8 mouse cellular contexts compared by ENCODE assay signal in the genomic region with DNA sequence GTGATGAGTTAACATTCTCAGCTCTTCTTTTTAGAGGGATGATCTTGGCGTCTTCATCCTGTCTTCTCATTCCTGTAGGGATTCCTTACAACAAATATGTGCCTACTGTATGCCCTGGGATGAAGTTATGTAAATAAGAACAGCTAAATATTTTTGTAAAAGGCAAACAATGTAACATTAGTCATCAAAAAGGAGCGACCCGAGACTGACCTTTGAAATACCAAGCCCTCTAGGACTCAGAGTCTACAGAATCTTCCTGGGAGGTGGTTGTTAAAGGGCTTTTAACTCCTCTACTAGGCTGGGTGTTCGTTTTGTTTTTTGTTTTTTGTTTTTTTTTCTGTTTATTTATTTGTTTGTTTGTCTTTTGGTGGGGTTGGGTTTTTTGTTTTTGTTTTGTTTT. TPM values are rescaled to one million over a fixed set of nuclear protein-coding genes. Genes with fewer than 3 reads are reported as not detected.
DNase-seq lines count a peak whose midpoint lies in the region; ATAC-seq and TF ChIP-seq lines count a peak whose summit lies in the region.
"Not testable (repeated sequence)": the region's sequence is repeated elsewhere in the genome, so short reads cannot be mapped to it uniquely, and the experiment has no call there.

No protein-coding gene starts in this region.

- not testable (repeated sequence) for TF ChIP-seq EP300 in MEL (IDR thresholded peaks at IDR 0.05; ENCODE audit: low read depth in 1 of 2, low read length in 2 of 2); liver, postnatal 0 days (IDR thresholded peaks at IDR 0.05; ENCODE audit: low read depth)

- peaks cover 24 to 32% of the 10 kb centered on the region in 2 experiments for H3K36me3 ChIP-seq in MEL (ENCODE audit: control insufficient read depth in 1 of 2, insufficient read depth in 2 of 2, low read length in 2 of 2)
- not testable (repeated sequence) for H3K36me3 ChIP-seq in embryonic facial prominence, embryonic 15.5 days; heart, embryonic 14.5 days (ENCODE audit: control insufficient read depth, insufficient read depth, low read length); intestine, embryonic 14.5 days (ENCODE audit: control insufficient read depth, insufficient read depth, low read length); limb, embryonic 13.5 days; liver, postnatal 0 days (replicated peaks; ENCODE audit: insufficient read depth, low read length); megakaryocyte, embryonic 14.5 days (replicated peaks; ENCODE audit: low read length); stomach, embryonic 16.5 days (ENCODE audit: control insufficient read depth, insufficient read depth, low read length)

- not testable (repeated sequence) for H3K4me1 ChIP-seq in MEL (ENCODE audit: control insufficient read depth in 1 of 2, insufficient read depth in 2 of 2, low read length in 2 of 2); embryonic facial prominence, embryonic 15.5 days; heart, embryonic 14.5 days (ENCODE audit: control insufficient read depth in 2 of 2, insufficient read depth in 2 of 2, low read length in 2 of 2); intestine, embryonic 14.5 days (replicated peaks; ENCODE audit: control insufficient read depth, insufficient read depth, low read length); limb, embryonic 13.5 days; liver, postnatal 0 days (ENCODE audit: insufficient read depth); stomach, embryonic 16.5 days (ENCODE audit: control insufficient read depth, insufficient read depth, low read length)
- H3K4me1 ChIP-seq in megakaryocyte, embryonic 14.5 days = peaks cover 34% of the 10 kb centered on the region

- H3K9me3 ChIP-seq in MEL (replicated peaks; ENCODE audit: insufficient read depth, low read length); embryonic facial prominence, embryonic 15.5 days (replicated peaks); heart, embryonic 14.5 days (ENCODE audit: control insufficient read depth, low read length); intestine, embryonic 14.5 days (ENCODE audit: control insufficient read depth, low read length); limb, embryonic 13.5 days; liver, postnatal 0 days (ENCODE audit: low read length); megakaryocyte, embryonic 14.5 days; stomach, embryonic 16.5 days (replicated peaks; ENCODE audit: control insufficient read depth, low read length): not testable (repeated sequence)

- H3K9ac ChIP-seq in MEL (ENCODE audit: control insufficient read depth, low read depth, low read length, poor library complexity, severe bottlenecking) = peak overlapping the region; percentile 48
- H3K9ac ChIP-seq in embryonic facial prominence, embryonic 15.5 days; heart, embryonic 14.5 days (ENCODE audit: low read length); intestine, embryonic 14.5 days (ENCODE audit: low read length); limb, embryonic 13.5 days; liver, postnatal 0 days (replicated peaks); stomach, embryonic 16.5 days (ENCODE audit: low read length): not testable (repeated sequence)

- not testable (repeated sequence) for TF ChIP-seq RAD21 in MEL (IDR thresholded peaks at IDR 0.05; ENCODE audit: low read depth, low read length)

- not testable (repeated sequence) for ATAC-seq in embryonic facial prominence, embryonic 15.5 days (ENCODE audit: insufficient number of reproducible peaks, low FRiP score, low TSS enrichment, low read depth); heart, embryonic 14.5 days (ENCODE audit: insufficient number of reproducible peaks, insufficient read depth, low FRiP score, low read depth); intestine, embryonic 14.5 days (replicated peaks; ENCODE audit: low FRiP score, low TSS enrichment, low read depth); limb, embryonic 13.5 days (ENCODE audit: low FRiP score, low read depth); liver, postnatal 0 days; stomach, embryonic 16.5 days (ENCODE audit: insufficient read depth, low FRiP score)

- 56% methylated on average over 4 of the region's 4 CpGs for WGBS in embryonic facial prominence, embryonic 15.5 days
- WGBS in heart, embryonic 14.5 days = 57% methylated on average over 4 of the region's 4 CpGs
- 36% methylated on average over 4 of the region's 4 CpGs for WGBS in intestine, embryonic 14.5 days
- 69% methylated on average over 4 of the region's 4 CpGs for WGBS in limb, embryonic 13.5 days
- WGBS in liver, postnatal 0 days (ENCODE audit: insufficient replicate concordance) = 52% methylated on average over 4 of the region's 4 CpGs
- WGBS in stomach, embryonic 16.5 days = 24% methylated on average over 4 of the region's 4 CpGs

- H3K79me2 ChIP-seq in MEL (ENCODE audit: control insufficient read depth, insufficient read depth, low read length, poor library complexity) = peaks cover 88% of the 10 kb centered on the region

- H3K4me2 ChIP-seq in embryonic facial prominence, embryonic 15.5 days (replicated peaks) = 0 out of 2 replicates have a peak overlapping the region, but pooled peaks have one; percentile 99
- peak overlapping the region; percentile 93; the same call in 1 of the 2 replicates for H3K4me2 ChIP-seq in heart, embryonic 14.5 days (ENCODE audit: low read length)
- peak overlapping the region; percentile 85 for H3K4me2 ChIP-seq in intestine, embryonic 14.5 days (ENCODE audit: low read length)
- peak overlapping the region; percentile 98 for H3K4me2 ChIP-seq in limb, embryonic 13.5 days (replicated peaks)
- H3K4me2 ChIP-seq in liver, postnatal 0 days (ENCODE audit: low read depth, low read length) = peak overlapping the region; percentile 99; the same call in 1 of the 2 replicates
- 0 out of 2 replicates have a peak overlapping the region, but pooled peaks have one; percentile 1 for H3K4me2 ChIP-seq in stomach, embryonic 16.5 days (ENCODE audit: low read depth, low read length)

- TF ChIP-seq CTCF in MEL (IDR thresholded peaks at IDR 0.05 in 2 of 3, conservative IDR thresholded peaks at IDR 0.05 in 1 of 3; ENCODE audit: control insufficient read depth in 1 of 3, insufficient read depth in 1 of 3, low read depth in 2 of 3, low read length in 3 of 3, poor library complexity in 1 of 3, severe bottlenecking in 1 of 3); liver, postnatal 0 days (IDR thresholded peaks at IDR 0.05; ENCODE audit: low read depth): not testable (repeated sequence)

- DNase-seq in MEL (ENCODE audit: low read depth, low spot score) = peak; percentile 26
- DNase-seq in intestine, embryonic 14.5 days (ENCODE audit: low spot score); liver, postnatal 0 days: not testable (repeated sequence)

- not testable (repeated sequence) for H3K27me3 ChIP-seq in MEL (ENCODE audit: control insufficient read depth in 1 of 2, insufficient read depth in 2 of 2, low read length in 2 of 2); embryonic facial prominence, embryonic 15.5 days; heart, embryonic 14.5 days (ENCODE audit: control insufficient read depth, insufficient read depth, low read length); intestine, embryonic 14.5 days (replicated peaks; ENCODE audit: control insufficient read depth, insufficient read depth, low read length); limb, embryonic 13.5 days; liver, postnatal 0 days (ENCODE audit: insufficient read depth, low read length); megakaryocyte, embryonic 14.5 days (replicated peaks); stomach, embryonic 16.5 days (ENCODE audit: control insufficient read depth, insufficient read depth, low read length)

- H3K27ac ChIP-seq in MEL (ENCODE audit: control insufficient read depth, low read depth, low read length) = peak overlapping the region; percentile 17; the same call in 1 of the 2 replicates
- H3K27ac ChIP-seq in embryonic facial prominence, embryonic 15.5 days (replicated peaks); heart, embryonic 14.5 days (replicated peaks in 1 of 2; ENCODE audit: control insufficient read depth in 1 of 2, insufficient read depth in 1 of 2, low read depth in 2 of 2, low read length in 2 of 2); intestine, embryonic 14.5 days (ENCODE audit: low read depth); limb, embryonic 13.5 days; liver, postnatal 0 days (ENCODE audit: low read depth); stomach, embryonic 16.5 days (ENCODE audit: low read length): not testable (repeated sequence)

- not testable (repeated sequence) for TF ChIP-seq POLR2A in MEL (IDR thresholded peaks at IDR 0.05; ENCODE audit: control insufficient read depth in 1 of 2, insufficient read depth in 1 of 2, low read depth in 1 of 2, low read length in 2 of 2, poor library complexity in 1 of 2)

- H3K4me3 ChIP-seq in MEL (ENCODE audit: control insufficient read depth in 1 of 2, insufficient read depth in 1 of 2, low read depth in 2 of 2, low read length in 2 of 2) = peak overlapping the region; percentile 74 to 98; a peak in 3 of 4 replicates
- not testable (repeated sequence) for H3K4me3 ChIP-seq in embryonic facial prominence, embryonic 15.5 days (replicated peaks); limb, embryonic 13.5 days; liver, postnatal 0 days (ENCODE audit: low read depth, low read length); stomach, embryonic 16.5 days (replicated peaks; ENCODE audit: low read length)
- peak overlapping the region in 1 of 2 experiments; percentile 6; a peak in 1 of 4 replicates for H3K4me3 ChIP-seq in heart, embryonic 14.5 days (ENCODE audit: control insufficient read depth in 1 of 2, insufficient read depth in 1 of 2, low read depth in 1 of 2, low read length in 2 of 2)
- 0 out of 2 replicates have a peak overlapping the region, but pooled peaks have one; percentile 1 for H3K4me3 ChIP-seq in intestine, embryonic 14.5 days (ENCODE audit: low read depth, low read length)
- peak overlapping the region; percentile 62 for H3K4me3 ChIP-seq in megakaryocyte, embryonic 14.5 days (replicated peaks)

RNA-seq across cellular contexts. Expression of a gene that starts 4.3 kb away (rescaled TPM):
- 195 and 197 TPM in 2 replicates for total RNA-seq in MEL (2012; rRNA removed)
- polyA plus RNA-seq in MEL (2012; ENCODE audit: insufficient read depth in 1 of 2, insufficient read length in 2 of 2, low read depth in 1 of 2, low replicate concordance in 2 of 2, missing spikeins in 1 of 2) = 100 to 1,000 TPM in 1 of 2 experiments, 10 to 100 TPM in 1; 79.0 to 318 TPM
- 33.3 and 36.0 TPM in 2 replicates for polyA plus RNA-seq in embryonic facial prominence, embryonic 15.5 days (2015; fragmentation: Nextera tagmentation; extraction: Ambion mirVana)
- polyA plus RNA-seq in heart, embryonic 14.5 days (2014; fragmentation: Nextera tagmentation; extraction: Ambion mirVana) = 32.1 and 34.3 TPM in 2 replicates
- polyA plus RNA-seq in intestine, embryonic 14.5 days (2014; fragmentation: Nextera tagmentation; extraction: Ambion mirVana) = 39.6 and 41.3 TPM in 2 replicates
- polyA plus RNA-seq in limb, embryonic 13.5 days (2015; fragmentation: Nextera tagmentation; extraction: Ambion mirVana) = 24.5 and 27.7 TPM in 2 replicates
- 17.1 and 17.3 TPM in 2 replicates for polyA plus RNA-seq in liver, postnatal 0 days (2015; fragmentation: Nextera tagmentation; extraction: Ambion mirVana)
- polyA plus RNA-seq in megakaryocyte, embryonic 14.5 days (2012; ENCODE audit: insufficient read depth, low replicate concordance) = 6.8 and 9.5 TPM in 2 replicates
- polyA plus RNA-seq in stomach, embryonic 16.5 days (2015; fragmentation: Nextera tagmentation; extraction: Ambion mirVana) = 22.6 and 25.9 TPM in 2 replicates

Comparison
In these comparisons a context has a peak if more than half of its experiments do, and no peak if none do; other contexts are left out.
1. H3K4me2 ChIP-seq: peak in every context shown above with its lines; median percentile 99 in embryonic facial prominence, embryonic 15.5 days; 99 in liver, postnatal 0 days; 98 in limb, embryonic 13.5 days; 93 in heart, embryonic 14.5 days; 85 in intestine, embryonic 14.5 days; 1 in stomach, embryonic 16.5 days.